In the genomic region with DNA sequence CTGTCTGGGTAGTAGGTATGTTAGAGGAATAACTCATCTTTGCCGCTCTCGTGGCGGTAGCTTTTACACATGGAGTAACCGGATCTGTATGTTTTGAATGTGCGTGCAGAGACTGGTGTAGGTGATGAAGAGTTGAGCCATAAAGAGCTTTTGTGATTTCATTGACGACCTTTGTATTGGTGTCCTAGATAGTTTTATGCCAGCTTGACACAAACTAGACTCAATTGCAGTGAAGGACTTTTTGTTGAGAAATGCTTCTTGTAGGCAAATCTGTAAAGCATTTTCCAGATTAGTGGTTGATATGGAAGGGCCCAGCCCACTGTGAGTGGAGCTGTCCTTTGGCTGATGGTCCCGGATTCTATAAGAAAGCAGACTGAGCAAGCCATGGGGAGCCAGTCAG, we compare ENCODE assay signal across 9 mouse cellular contexts. TPM values are rescaled to one million over a fixed set of nuclear protein-coding genes. Genes with fewer than 3 reads are reported as not detected.
DNase-seq lines count a peak whose midpoint lies in the region; ATAC-seq and TF ChIP-seq lines count a peak whose summit lies in the region.
"Had no signal": no experiment of that assay in that cellular context is flagged by ENCODE, and none has a peak within 500 bp of the region (broad histone marks: within the 10 kb centered on the region; RNA-seq: fewer than 3 reads in every experiment).

A gene (minus strand): TSS at position 101 of the 400 bp plus-strand sequence.

- 94% methylated on average over 7 of the region's 7 CpGs for WGBS in stomach, embryonic 14.5 days
- WGBS in stomach, postnatal 0 days, result 93% methylated on average over 7 of the region's 7 CpGs
- WGBS in stomach, embryonic 16.5 days, result 94% methylated on average over 7 of the region's 7 CpGs

- ATAC-seq in stomach, embryonic 14.5 days (ENCODE audit: insufficient number of reproducible peaks, insufficient read depth, low FRiP score, low read depth), result no peak
- no peak for ATAC-seq in stomach, postnatal 0 days (ENCODE audit: low FRiP score, low TSS enrichment)
- no peak for ATAC-seq in stomach, embryonic 16.5 days (ENCODE audit: insufficient read depth, low FRiP score)

- H3K36me3 ChIP-seq in stomach, embryonic 14.5 days (ENCODE audit: control insufficient read depth, insufficient read depth, low read length), result peaks cover 42% of the 10 kb centered on the region
- peaks cover 6% of the 10 kb centered on the region for H3K36me3 ChIP-seq in stomach, postnatal 0 days (ENCODE audit: control insufficient read depth, insufficient read depth, low read length)
- H3K36me3 ChIP-seq in stomach, embryonic 16.5 days (ENCODE audit: control insufficient read depth, insufficient read depth, low read length), result peaks cover 9% of the 10 kb centered on the region; the same call in 1 of the 2 replicates

- TF ChIP-seq EP300 in stomach, postnatal 0 days (optimal IDR thresholded peaks at IDR 0.05), result no peak

- no peaks in the 10 kb centered on the region for H3K27me3 ChIP-seq in stomach, embryonic 14.5 days (ENCODE audit: control insufficient read depth, insufficient read depth, low read length)
- H3K27me3 ChIP-seq in stomach, postnatal 0 days (ENCODE audit: control insufficient read depth, insufficient read depth, low read length), result no peaks in the 10 kb centered on the region
- no peaks in the 10 kb centered on the region for H3K27me3 ChIP-seq in stomach, embryonic 16.5 days (ENCODE audit: control insufficient read depth, insufficient read depth, low read length)

- no peak for TF ChIP-seq CTCF in stomach, postnatal 0 days (IDR thresholded peaks at IDR 0.05; ENCODE audit: low read depth)

- H3K9ac ChIP-seq in stomach, embryonic 14.5 days (replicated peaks; ENCODE audit: low read depth, low read length), result no peak within 1 kb of the TSS
- no peak within 1 kb of the TSS for H3K9ac ChIP-seq in stomach, postnatal 0 days (ENCODE audit: low read length)
- H3K9ac ChIP-seq in stomach, embryonic 16.5 days (ENCODE audit: low read length), result no peak within 1 kb of the TSS

- no peak within 1 kb of the TSS for H3K4me2 ChIP-seq in stomach, embryonic 14.5 days (replicated peaks; ENCODE audit: low read depth, low read length)
- no peak within 1 kb of the TSS for H3K4me2 ChIP-seq in stomach, postnatal 0 days (replicated peaks; ENCODE audit: low read depth)
- H3K4me2 ChIP-seq in stomach, embryonic 16.5 days (ENCODE audit: low read depth, low read length), result no peak within 1 kb of the TSS

- intact Hi-C loops in left cerebral cortex, postnatal 14 days (cut with DNase I), result no loop called here

- no peak within 1 kb of the TSS for H3K27ac ChIP-seq in stomach, embryonic 14.5 days (ENCODE audit: low read length)
- H3K27ac ChIP-seq in stomach, postnatal 0 days (replicated peaks), result no peak within 1 kb of the TSS
- no peak within 1 kb of the TSS for H3K27ac ChIP-seq in stomach, embryonic 16.5 days (ENCODE audit: low read length)

- no peak within 1 kb of the TSS for H3K4me3 ChIP-seq in stomach, embryonic 14.5 days (ENCODE audit: low read depth, low read length)
- H3K4me3 ChIP-seq in stomach, postnatal 0 days (ENCODE audit: low read depth, low read length), result no peak within 1 kb of the TSS
- no peak within 1 kb of the TSS for H3K4me3 ChIP-seq in stomach, embryonic 16.5 days (replicated peaks; ENCODE audit: low read length)
- H3K4me3 ChIP-seq: erythroblast, embryonic 14.5 days had no signal

- no peak for DNase-seq in adrenal gland, adult 8-10 months
- DNase-seq in adrenal gland, adult 2 months, result no peak
- DNase-seq in stomach, postnatal 0 days (ENCODE audit: low spot score), result no peak
- no peak for DNase-seq in left cerebral cortex, postnatal 14 days (ENCODE audit: low spot score in 2 of 2)
- no peak for DNase-seq in thymus, postnatal 10 days (ENCODE audit: low spot score in 2 of 2)
- DNase-seq in testis, postnatal 10 days (ENCODE audit: low spot score), result no peak

- no peaks in the 10 kb centered on the region for H3K4me1 ChIP-seq in stomach, embryonic 14.5 days (ENCODE audit: control insufficient read depth, insufficient read depth, low read length)
- no peaks in the 10 kb centered on the region for H3K4me1 ChIP-seq in stomach, postnatal 0 days (replicated peaks; ENCODE audit: control insufficient read depth, insufficient read depth)
- H3K4me1 ChIP-seq in stomach, embryonic 16.5 days (ENCODE audit: control insufficient read depth, insufficient read depth, low read length), result no peaks in the 10 kb centered on the region

- no peaks in the 10 kb centered on the region for H3K9me3 ChIP-seq in stomach, embryonic 14.5 days (ENCODE audit: control insufficient read depth, low read depth, low read length)
- H3K9me3 ChIP-seq in stomach, postnatal 0 days (ENCODE audit: control insufficient read depth, low read length), result no peaks in the 10 kb centered on the region
- H3K9me3 ChIP-seq in stomach, embryonic 16.5 days (replicated peaks; ENCODE audit: control insufficient read depth, low read length), result no peaks in the 10 kb centered on the region

RNA-seq across cellular contexts. Expression of the gene that starts here (rescaled TPM):
- 10 to 100 TPM; 10.2 to 23.2 (median 16.7) TPM for total RNA-seq in adrenal gland, adult 8-10 months (2022)
- 10 to 100 TPM in 1 of 2 experiments, 1 to 10 TPM in 1; 8.4 to 10.9 TPM for total RNA-seq in adrenal gland, adult 2 months (2021)
- polyA plus RNA-seq in adrenal gland, adult 2 months (2012; rRNA removed), result 4.2 TPM in 2 replicates
- 14.0 and 17.2 TPM in 2 replicates for polyA plus RNA-seq in stomach, embryonic 14.5 days (2014; fragmentation: Nextera tagmentation; extraction: Ambion mirVana)
- polyA plus RNA-seq in stomach, postnatal 0 days (2015; fragmentation: Nextera tagmentation; extraction: Ambion mirVana), result 7.5 and 8.1 TPM in 2 replicates
- 10 to 100 TPM; 14.8 to 17.1 TPM for total RNA-seq in left cerebral cortex, postnatal 14 days (2021)
- polyA plus RNA-seq in stomach, embryonic 16.5 days (2015; fragmentation: Nextera tagmentation; extraction: Ambion mirVana), result 14.7 and 14.8 TPM in 2 replicates
